Mouse (Mus musculus) cerebellum, adult 11 months (tissue): ENCODE measurements around the gene Pde1b.

Experiments used
- DNase-seq: peaks from one replicate; pipeline ENCODE4 v3.0.0; 2022

Pde1b gene

DNA sequence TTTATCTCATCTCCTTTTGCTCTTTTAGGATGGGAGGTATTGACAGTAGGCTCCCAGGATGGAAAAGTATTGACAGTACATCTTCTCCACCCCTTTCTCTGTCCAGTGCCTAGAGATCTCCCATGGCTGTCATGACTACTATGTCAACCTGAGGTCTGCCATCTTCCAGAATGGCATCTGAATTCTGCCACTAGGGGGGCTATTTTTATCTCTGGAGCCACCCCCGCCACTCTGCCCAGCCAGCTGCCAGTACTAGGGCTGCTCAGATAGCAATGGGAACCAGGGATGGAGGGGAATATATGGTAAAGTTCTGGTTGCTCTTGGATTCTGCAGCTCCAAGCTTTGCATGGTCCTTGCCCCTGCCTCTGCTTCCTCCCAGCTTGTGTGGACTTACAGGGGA lies 8.8 kb downstream of the Pde1b start:
- no peak for DNase-seq

DNA sequence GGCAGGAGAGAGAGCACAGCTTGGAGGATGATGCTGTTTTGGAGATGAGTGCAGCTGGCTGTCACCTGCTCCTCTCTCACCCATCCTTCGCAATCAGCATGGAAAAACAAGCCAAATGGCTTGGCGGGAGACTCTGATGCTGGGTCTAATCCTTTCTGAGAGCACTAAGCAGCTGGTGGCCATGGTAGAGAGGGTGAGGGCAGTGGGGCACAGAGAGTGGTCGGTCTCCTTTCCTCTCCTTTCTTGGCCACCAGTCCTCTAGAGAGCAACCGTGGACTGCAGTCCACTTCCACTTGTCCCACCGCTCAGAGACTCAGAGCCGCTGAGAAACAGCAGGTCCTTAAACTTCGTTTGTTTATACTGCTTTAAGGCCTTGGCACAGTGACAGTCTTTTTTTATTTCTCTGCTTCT lies 10.8 kb downstream of the Pde1b start:
- peak; percentile 26 for DNase-seq

DNA sequence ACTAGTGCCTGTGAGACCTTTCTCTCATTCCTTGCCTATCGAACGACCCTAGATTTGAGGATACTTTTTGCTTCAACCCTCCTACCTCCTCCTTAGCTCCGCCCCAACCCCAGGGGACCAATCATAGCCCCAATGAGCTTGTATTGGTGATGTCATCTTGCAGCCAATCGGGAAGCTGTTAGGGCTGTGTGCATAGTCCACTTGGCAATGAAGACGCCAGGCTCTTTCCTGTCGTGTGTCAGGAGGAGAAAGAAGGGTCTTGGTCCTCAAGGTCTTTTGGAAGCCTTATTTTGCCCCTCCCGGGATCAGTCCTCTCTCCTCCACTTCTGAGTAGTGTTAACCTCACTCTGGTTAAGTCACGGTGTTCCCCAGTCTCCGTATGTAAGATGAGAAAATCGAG lies 11.3 kb downstream of the Pde1b start:
- DNase-seq: peak; percentile 75

DNA sequence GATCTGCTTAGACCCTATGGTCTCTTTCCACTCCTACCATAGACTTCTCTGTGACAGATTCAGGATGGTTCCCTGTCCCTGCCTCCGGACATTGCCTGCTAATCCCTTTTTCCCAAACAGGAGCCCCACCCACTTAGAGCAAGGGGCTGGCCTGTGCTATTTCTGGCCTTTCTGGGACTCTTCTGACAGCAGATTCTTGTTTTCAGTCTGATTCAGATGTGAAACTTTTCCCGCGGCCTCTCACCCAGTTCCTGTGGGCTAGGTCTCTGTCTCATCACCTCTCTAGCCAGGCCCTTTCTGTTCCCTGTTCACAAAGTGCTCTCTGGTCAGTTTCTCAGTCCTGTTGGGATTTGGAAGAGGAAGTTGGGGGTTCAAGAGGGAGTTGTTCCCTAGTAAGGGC lies 12.1 kb downstream of the Pde1b start:
- no peak for DNase-seq

DNA sequence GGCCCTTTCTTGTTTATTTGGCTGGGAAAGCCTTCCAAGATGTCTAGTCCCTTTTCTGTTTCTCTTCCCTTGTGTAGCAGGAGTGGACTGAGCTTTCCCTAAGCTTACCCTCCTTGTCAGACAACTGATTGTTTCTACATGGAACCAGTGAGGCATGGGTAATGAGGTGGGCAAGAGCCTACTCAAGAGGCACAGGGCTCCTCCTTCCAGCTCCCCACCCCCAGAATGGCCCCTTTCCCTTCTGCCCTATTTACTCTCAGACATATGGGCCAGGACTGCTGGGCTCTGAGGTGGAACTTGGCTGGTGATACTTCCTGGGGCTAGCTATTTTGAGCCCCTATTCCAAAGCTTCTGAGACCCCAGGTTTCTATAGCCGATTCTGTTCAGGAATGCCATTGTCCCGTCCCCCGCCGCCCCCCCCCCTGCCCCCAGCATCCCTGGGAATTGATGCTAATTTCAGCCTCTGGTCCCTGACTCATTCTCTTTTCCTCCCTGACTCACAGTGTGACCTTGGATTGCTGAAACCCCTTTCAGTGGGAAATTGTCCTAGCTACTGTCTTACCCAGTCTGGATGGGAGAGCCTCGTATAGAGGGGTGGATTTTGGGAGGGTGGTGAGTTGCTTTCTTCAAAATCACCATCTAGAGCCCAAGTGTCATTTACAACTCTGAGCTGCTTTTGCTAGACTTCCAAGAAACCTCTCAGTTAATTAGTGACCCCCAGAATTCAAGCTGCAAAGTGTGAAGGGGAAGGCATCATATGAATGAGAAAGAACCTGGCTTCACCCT lies 16.0 kb downstream of the Pde1b start:
- no peak for DNase-seq

DNA sequence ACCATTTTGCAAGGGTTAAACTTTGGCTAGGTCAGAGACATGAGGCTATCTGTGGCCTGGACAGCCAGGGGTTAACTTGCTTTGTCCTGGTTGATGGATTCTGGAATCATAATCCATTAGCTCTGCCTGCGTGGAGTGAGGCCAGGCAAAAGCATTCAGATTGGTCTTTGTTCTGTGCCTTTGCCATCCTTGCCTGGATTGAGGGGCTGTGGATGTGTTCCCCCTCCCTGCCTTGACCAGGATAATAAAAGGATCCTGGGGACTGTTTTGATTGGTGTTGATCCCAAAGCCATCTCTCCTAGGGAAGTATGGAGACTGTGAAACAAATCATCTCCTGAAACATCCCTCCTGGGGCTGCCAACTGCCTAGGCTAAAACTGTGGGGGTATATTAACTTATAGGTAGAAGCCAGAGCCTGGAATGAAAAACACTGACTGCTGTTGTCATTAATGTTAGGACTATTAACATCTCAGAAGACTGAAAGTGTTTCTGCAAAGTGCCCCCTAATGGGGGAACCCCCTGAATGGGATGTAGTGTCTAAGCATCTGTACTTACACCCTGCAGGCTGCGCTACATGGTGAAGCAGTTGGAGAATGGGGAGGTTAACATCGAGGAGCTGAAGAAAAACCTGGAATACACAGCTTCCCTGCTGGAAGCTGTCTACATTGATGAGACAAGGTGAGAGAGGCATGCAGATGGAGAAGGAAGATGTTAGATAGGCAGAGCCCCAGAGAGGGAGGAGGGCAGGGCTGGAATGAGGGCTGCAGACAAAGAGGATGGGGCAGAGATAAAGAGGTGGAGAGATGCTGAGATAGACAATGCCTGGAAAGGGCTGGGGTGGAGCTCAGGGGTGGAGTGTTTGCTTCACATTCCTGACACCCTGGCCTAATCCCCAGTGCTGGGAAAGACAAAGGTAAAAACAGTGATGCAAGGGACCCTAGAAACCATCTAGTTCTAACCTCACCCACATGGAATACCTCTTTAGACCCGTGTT lies 16.8 kb downstream of the Pde1b start:
- DNase-seq: no peak

DNA sequence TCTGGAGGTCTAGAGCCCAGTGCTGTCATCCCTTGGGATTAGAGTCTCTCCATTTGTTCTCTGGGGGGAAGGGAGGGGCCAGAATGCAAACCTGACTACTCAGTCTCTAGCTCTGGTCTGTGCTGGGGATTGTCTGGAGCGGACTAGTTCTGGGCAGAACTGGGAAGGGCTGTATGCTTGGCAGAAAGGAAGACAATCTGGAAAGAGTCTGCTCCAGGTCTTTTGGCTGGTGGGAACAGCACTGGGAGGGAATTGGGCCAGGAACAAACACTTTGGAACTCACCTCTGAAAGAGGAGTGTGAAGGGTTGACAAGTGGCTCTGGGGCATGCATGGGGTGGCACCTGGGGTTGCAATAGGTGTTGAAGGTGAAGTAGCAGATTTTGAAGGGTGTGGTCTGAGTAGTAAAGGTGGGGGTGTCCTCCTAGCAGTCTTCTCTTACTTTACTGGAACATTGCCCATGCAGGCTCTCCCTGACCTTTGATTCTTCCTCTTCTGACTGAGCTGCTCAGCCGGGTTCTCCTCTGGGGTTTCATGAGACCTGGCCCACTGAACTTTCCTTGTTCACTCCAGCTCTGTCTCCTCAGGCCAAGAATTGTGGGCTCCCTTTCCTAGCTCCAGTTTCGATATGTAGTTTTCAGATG lies 19.7 kb downstream of the Pde1b start:
- no peak for DNase-seq

DNA sequence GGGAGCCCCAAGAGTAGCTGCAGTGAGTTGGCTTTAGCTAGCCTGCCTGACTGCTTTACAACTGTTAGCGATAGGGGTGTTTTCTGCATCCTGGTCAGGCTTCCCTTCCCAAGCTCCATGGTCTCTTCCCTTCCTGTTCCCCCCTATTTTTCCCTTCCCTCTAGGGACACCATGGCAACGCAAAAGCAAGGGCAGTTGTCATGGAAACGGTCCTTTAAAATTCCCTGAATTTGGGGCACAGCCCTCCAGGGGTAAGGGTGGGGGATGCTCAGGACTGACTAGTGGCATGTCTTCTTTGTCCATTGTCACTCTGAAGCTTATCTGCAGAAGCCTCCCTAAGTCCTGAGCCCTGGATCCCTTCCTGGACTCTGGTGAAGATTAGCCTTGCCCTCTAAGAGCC lies 20.3 kb downstream of the Pde1b start:
- no peak for DNase-seq

DNA sequence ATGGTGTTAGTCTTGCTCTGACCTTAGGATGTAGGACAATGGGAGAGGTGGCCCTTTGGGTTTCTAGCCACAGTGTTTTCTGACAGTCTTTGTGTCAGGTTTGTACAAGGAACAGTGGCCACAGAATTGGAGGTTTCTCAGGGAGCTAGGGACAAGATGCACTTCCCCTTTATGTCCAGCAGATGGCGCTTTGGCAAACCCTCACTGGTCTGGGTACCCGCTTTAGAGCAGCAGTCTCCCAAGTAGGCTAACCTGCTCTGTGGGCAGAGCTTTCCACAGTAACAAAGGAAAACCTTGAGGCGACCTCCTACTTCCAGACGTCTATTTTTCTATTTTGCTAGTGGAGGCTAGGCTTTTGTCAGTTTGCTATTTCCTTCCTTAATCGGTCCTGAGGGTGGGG lies 27.5 kb downstream of the Pde1b start:
- DNase-seq: peak; percentile 52

DNA sequence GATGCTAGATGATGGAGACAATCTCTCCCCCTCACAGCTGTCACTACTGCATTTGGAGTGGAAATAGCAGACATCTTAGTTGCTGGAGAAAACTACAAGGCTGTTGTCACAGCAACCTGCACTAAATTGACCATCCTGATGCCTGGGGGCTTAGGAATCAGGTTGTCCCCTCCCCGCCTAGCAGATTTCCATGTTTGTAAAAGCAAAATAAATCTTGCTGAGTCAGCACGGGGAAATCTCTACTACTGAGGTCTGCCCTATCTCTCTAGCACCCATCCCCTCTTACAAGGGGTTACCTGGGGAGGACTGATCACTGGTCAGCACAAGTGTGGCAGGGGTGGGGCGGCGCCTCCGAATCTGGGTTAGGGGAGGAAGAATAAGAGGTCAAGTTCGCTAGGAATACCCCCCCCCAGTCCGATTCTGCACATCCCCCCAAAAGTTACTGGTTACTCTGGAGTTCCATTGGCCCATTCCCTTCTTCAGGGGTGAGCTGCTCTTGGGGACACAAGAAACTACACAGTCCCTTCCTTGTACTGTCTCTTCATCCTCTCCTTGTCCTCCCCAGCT lies 31.3 kb downstream of the Pde1b start:
- DNase-seq: no peak

DNA sequence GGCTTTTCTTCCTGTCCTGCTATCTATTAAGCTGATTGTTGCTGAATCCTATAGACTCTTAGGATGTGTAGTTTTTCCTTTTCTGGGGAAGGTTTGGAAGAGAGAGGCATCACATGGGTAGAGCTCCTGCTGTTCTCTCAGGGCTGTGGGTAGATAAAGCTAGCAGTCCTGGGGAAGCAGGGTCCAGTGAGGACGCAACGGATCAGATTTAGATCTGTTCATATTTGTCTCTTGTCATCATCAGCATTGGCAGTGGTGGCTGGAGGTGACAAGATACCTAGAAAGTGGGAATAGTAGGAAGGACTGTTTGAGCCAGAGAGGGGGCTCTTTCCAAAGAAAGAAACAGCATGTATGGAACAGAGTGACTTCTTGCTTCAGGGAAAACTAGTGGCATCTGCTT lies 32.2 kb downstream of the Pde1b start:
- no peak for DNase-seq

DNA sequence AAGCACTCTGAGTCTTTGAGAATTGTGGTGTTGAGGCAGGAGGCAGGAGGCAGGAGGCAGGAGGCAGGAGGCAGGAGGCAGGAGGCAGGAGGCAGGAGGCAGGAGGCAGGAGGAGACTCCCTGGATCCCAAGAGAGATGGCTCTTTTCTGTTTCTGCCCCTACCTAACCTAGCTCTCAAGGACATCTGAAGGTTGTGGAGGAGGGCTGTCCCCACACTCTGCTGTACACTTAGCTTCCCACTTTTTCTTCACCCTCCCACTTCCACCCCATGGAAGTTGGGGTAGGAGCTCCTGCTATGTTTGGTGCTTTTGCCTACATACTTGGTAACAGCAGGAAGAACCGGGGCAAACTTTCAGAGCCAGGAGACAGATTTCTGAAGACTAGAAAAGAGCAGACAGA lies 33.0 kb downstream of the Pde1b start:
- DNase-seq: no peak

DNA sequence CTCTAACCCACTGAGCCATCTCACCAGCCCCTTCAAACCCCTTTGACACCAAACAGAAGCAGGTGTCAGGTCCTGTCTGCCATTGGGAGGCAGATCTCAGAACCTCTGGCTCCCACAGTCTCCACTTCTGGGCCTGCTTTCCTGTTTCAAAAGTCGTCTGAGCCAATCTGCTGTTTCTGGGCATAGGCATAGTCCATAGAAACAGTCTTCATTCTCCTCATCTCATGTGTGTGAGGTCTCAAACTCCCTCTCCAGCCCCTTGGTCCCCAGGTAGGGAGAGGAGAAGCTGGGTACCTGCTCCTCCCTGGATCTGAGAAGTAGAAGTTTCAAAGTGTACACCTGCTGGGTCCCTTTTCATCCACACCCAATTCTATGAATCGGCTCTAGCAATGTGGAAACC lies 33.6 kb downstream of the Pde1b start:
- no peak for DNase-seq

DNA sequence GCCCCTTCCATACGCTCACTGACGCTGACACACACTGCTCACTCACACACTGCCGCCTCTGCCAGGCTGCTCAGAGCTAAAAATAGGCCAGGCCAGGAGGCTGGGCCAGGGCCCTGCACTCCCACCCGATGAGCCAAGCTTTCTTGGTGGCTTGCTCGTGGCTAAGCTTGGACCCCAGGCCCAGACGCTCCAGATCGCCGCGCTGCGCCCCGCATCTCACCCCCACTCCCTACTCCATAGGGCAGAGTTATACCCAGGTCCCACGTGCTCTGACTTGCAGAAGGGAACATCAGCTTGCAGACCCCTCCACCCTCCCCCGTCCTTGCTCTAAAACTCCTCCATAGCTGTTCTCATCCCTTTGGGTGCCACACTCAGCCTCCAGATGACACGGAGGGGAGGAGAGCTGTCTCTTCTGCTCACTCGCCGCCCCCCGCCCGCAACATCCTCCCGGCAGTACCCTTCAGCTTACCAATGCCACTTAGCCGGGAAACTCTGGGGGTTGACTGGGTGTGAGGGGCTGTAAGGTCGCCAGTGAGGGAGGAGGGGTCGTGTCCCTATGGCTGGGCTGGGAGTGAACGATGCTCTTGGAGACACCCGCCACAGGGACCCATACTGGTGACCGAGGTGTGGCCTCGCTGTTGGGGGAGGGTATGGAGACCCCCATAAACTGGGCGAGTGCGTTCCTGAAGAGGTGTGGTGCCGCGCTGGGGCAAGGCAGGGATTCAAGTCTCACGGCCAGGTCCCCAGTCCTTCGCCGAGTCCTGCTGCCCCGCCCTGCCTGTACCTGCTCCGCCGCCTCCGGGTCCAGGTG lies 34.4 kb downstream of the Pde1b start:
- no peak for DNase-seq

DNA sequence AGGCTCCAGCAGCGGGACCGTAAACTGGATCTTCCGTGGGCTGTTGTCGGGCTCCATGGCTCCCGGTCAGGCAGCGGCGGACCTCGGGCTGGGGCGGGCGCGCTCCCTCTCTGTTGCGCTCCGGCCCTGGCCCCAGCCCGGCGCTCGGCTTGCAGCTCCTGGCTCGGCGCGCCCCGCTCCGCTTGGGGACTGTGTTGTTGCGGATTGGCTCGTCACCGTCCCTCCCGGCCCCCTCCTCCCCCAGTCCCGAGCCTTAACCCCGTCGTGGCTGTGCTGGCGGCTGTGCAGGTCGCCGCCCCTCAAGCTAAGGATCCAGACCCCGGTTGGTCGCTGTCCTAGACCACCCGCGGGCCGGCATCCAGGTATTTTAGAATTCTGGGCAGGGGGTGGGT lies 35.0 kb downstream of the Pde1b start, which contains the start of gene Ppp1r1a:
TSS of gene Ppp1r1a (minus strand) at position 182 of the 392 bp plus-strand sequence.
- peak; percentile 32 for DNase-seq

DNA sequence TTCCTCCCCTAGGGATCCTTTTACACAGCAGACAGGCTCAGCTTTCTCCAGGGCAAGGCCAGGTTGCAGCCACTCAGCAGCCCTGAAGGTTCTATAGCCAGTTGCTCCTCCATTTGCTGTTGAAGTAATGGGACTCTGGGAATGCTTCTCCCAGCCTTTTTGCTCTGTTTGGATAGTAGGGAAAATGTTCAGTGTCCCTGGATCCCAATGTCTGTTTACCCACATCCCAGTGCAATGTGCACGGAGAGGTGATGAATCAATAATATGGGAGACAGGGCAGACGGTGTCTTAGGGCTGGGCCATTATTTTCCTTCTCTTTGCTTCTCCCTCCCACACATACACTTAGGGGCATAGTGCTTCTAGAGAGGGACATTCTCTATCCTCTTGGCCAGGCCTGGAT lies 36.4 kb downstream of the Pde1b start:
- no peak for DNase-seq

DNA sequence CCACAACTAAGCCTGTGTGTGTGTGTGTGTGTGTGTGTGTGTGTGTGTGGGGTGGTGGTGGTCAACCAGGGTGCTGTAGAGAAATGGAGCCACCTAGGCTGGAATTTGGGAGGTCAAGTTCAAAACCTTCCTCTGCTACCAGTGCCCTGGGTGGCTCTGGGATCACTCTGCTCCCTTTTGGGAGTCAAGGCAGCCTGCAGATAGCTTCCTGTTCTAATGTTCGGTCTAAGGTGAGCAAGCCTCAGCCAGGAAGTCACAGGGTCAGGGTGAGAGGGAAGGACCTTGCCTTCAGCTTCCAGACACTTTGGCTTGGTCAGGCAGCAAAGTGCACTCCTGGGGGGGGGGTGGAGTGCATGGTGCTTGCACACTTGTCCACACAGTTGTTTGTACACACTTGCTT lies 37.8 kb downstream of the Pde1b start:
- no peak for DNase-seq

DNA sequence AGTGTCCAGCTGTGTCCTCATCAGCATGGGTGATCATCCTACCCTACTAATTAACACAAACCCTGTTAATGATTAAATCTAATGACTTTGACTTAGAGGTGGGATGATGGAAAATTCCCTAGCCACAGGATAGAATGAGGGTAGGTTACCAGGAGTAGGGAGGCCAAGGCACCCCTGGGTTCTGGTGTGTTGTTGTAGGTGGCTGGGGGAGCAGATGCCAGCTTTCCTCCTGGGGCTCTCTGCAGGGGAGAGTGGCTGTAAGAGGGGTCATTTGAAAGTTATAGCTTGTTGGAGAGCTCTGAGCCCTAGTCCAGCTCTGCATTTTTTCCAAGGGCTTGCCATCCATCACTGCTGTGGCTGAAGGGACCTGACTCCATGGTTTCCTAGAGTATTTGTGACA lies 39.7 kb downstream of the Pde1b start:
- DNase-seq: no peak

DNA sequence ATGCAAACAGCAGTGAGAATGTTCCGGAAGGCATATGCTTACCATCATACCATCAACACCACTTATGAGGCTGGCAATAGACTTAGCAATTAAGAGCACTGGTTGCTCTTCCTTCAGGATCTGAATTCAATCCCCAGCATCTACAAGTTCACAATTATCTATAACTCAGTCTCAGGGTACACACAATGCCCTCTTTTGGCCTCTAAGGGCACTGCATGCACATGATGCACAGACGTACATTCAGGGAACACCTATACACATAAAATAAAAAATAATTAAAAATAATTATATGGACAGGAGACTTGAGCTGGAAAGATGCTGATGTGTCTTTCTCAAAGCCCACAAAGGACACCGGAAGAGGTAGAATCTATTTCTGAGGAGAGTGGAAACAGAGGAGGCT lies 45.1 kb downstream of the Pde1b start:
- no peak for DNase-seq

DNA sequence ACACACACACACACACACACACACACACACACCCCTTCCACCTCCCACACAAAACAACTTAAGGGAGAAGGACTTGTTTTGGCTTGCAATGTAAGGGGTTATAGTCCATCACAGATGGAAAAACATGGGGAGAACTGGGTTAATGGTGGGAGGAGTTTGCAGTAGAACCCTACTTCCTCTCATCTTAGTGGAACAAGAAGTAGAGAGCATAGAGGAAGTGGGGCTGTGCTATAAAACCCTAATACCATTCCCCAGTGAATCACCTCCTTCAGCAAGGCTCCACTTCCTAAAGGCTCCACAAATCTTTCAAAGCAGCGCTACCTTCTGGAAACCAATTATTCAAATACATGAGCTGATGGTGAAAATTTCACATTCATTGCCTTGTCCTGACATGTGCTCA lies 46.6 kb downstream of the Pde1b start:
- no peak for DNase-seq

DNA sequence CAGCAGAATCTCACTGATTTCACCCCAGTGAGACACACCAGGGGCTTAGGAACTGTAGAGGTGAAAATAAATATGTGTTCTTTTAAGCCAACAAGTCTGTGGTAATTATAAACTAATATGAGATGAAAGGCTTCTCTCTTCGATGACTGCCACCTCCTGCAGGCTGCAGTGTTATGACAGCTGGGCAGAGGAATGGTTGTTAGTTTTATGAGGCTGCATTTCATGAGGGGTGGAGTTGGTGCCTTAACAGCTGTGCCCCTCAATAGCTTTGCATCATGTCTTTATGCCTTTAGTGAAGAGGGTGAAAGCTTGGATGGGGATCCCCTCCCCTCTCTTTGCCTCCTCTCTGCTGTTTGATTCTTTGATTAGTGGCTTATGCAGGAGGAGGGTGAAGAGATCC lies 48.2 kb downstream of the Pde1b start:
- no peak for DNase-seq

DNA sequence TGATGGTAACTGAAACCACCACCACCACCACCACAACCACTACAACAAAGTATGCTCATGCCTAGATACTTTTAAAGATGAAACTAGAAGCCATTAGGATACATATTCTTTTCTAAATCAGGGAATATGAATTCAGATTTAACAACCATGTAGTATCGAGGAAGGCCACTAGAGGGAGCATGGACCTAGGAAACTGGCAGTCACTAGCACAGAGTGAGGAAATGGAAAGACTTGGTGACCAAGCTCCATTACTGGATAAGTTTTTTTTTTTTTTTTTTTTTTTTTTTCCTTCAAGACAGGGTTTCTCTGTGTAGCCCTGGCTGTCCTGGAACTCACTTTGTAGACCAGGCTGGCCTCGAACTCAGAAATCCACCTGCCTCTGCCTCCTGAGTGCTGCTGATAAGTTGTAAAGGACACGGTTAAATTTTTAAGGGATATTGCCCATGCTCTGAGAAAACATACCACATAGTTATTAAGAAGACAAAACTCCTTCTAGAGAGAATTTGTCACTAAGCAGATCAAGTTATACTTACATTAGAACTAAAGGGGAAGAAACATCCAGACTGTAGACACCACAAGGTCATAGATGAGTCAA lies 49.4 kb downstream of the Pde1b start:
- DNase-seq: no peak
